Mouse (Mus musculus) heart, embryonic 11.5 days (tissue): ENCODE results near the gene Irf2. TPM values are rescaled to one million over a fixed set of nuclear protein-coding genes. Genes with fewer than 3 reads are reported as not detected.
A peak's percentile ranks its signal among the peaks of the same experiment; 100 is the strongest.

ENCODE experiments used
- ATAC-seq: fragments of 200-750 bp; cut with Nextera tagmentation; replicated peaks from 2 replicates; pipeline ENCODE4 v1.8.0; 2017; ENCODE audit warnings: moderate library complexity; ENCODE audit not compliant: insufficient number of reproducible peaks, low FRiP score, low TSS enrichment
- H3K27ac ChIP-seq: fragments of 300-500 bp; sonication (generic); 2 replicates; pipeline ENCODE4 v1.5.1; 2014; ENCODE audit warnings: mild to moderate bottlenecking, low read depth, low read length
- H3K27me3 ChIP-seq: fragments of 300-500 bp; sonication (generic); 2 replicates; pipeline ENCODE4 v1.6.1; 2014; ENCODE audit warnings: mild to moderate bottlenecking, low read length, mixed read lengths; ENCODE audit not compliant: control insufficient read depth, insufficient read depth
- H3K36me3 ChIP-seq: fragments of 300-500 bp; sonication (generic); 2 replicates; pipeline ENCODE4 v1.6.1; 2014; ENCODE audit warnings: mild to moderate bottlenecking, low read length, moderate library complexity, mixed read lengths; ENCODE audit not compliant: control insufficient read depth, insufficient read depth
- H3K4me1 ChIP-seq: fragments of 300-500 bp; sonication (generic); 2 replicates; pipeline ENCODE4 v1.6.1; 2014; ENCODE audit warnings: low read length; ENCODE audit not compliant: control insufficient read depth, insufficient read depth
- H3K4me2 ChIP-seq: fragments of 300-500 bp; sonication (generic); 2 replicates; pipeline ENCODE4 v1.6.1; 2014; ENCODE audit warnings: mild to moderate bottlenecking, moderate library complexity
- H3K4me3 ChIP-seq: fragments of 300-500 bp; sonication (generic); 2 replicates; pipeline ENCODE4 v1.5.1; 2014; ENCODE audit warnings: low read depth, low read length
- H3K9ac ChIP-seq: fragments of 300-500 bp; sonication (generic); 2 replicates; pipeline ENCODE4 v1.6.1; 2014; ENCODE audit warnings: mild to moderate bottlenecking, low read depth, low read length, moderate library complexity
- H3K9me3 ChIP-seq: fragments of 300-500 bp; sonication (generic); replicated peaks from 2 replicates; pipeline ENCODE4 v1.6.1; 2016; ENCODE audit warnings: low read length; ENCODE audit not compliant: control insufficient read depth
- WGBS: fragments of 180-500 bp; shearing (Covaris S2); extraction: QIAGEN DNeasy Blood & Tissue Kit; methylation state at CpG from one replicate; pipeline ENCODE4 v1.1.7; 2014; ENCODE audit not compliant: insufficient replicate concordance; 5-methylcytosine and 5-hydroxymethylcytosine counted together
- polyA plus RNA-seq: library from polyadenylated mRNA; unstranded; fragments of >200 nt; fragmentation: Nextera tagmentation; extraction: Ambion mirVana; gene quantifications from 2 replicates; pipeline ENCODE4 v1.2.1, GENCODE M21; 2014

The Irf2 gene
- polyA plus RNA-seq, 1 experiment from 2014 or later, result 16.5 TPM

- no peak overlapping the region for H3K9ac ChIP-seq
- H3K27ac ChIP-seq, result no peak overlapping the region
- H3K9me3 ChIP-seq, result no peaks in the 10 kb centered on the region
- H3K27me3 ChIP-seq, result no peaks in the 10 kb centered on the region
- 75% methylated on average over 8 of the region's 8 CpGs for WGBS
- no peak for ATAC-seq
- H3K36me3 ChIP-seq, result no peaks in the 10 kb centered on the region
- H3K4me3 ChIP-seq, result no peak overlapping the region
- no peak overlapping the region for H3K4me2 ChIP-seq
- H3K4me1 ChIP-seq, result no peaks in the 10 kb centered on the region
These were observed 142.4 kb downstream of the Irf2 start for GRCm38 (mm10) chr8:46881755-46882419.

- ATAC-seq, result no peak
- H3K4me3 ChIP-seq, result no peak overlapping the region
These were observed 143.2 kb downstream of the Irf2 start for GRCm38 (mm10) chr8:46882743-46883142.

GRCm38 (mm10) chr8:46883232-46884000, 143.9 kb downstream of the Irf2 start:
- H3K4me2 ChIP-seq, result no peak overlapping the region
- no peak overlapping the region for H3K4me3 ChIP-seq
- WGBS, result 79% methylated on average over 9 of the region's 9 CpGs
- H3K9ac ChIP-seq, result no peak overlapping the region
- no peaks in the 10 kb centered on the region for H3K27me3 ChIP-seq
- 0 out of 2 replicates have a peak, but pooled peaks cover 4% of the 10 kb centered on the region for H3K4me1 ChIP-seq
- H3K27ac ChIP-seq, result no peak overlapping the region
- H3K9me3 ChIP-seq, result no peaks in the 10 kb centered on the region
- H3K36me3 ChIP-seq, result no peaks in the 10 kb centered on the region
- no peak for ATAC-seq

More at GRCm38 (mm10) chr8:46882743-46883142, 143.2 kb downstream of the Irf2 start:
- H3K9ac ChIP-seq, result no peak overlapping the region
- no peaks in the 10 kb centered on the region for H3K27me3 ChIP-seq
- H3K27ac ChIP-seq, result no peak overlapping the region
- no peak overlapping the region for H3K4me2 ChIP-seq
- H3K36me3 ChIP-seq, result no peaks in the 10 kb centered on the region
- WGBS, result 61% methylated on average over 5 of the region's 5 CpGs
- no peaks in the 10 kb centered on the region for H3K4me1 ChIP-seq
- no peaks in the 10 kb centered on the region for H3K9me3 ChIP-seq

- no peak for ATAC-seq
- 83% methylated on average over 2 of the region's 2 CpGs for WGBS
- H3K27ac ChIP-seq, result no peak overlapping the region
- H3K9me3 ChIP-seq, result no peaks in the 10 kb centered on the region
- H3K4me3 ChIP-seq, result no peak overlapping the region
- H3K4me2 ChIP-seq, result no peak overlapping the region
- 0 out of 2 replicates have a peak, but pooled peaks cover 8% of the 10 kb centered on the region for H3K4me1 ChIP-seq
- H3K9ac ChIP-seq, result no peak overlapping the region
- H3K27me3 ChIP-seq, result no peaks in the 10 kb centered on the region
- H3K36me3 ChIP-seq, result no peaks in the 10 kb centered on the region
These were observed 146.3 kb downstream of the Irf2 start for GRCm38 (mm10) chr8:46885786-46886185.

GRCm38 (mm10) chr8:46886216-46886615, 146.7 kb downstream of the Irf2 start:
- 93% methylated on average over 1 of the region's 1 CpGs for WGBS
- H3K36me3 ChIP-seq, result no peaks in the 10 kb centered on the region
- no peak overlapping the region for H3K27ac ChIP-seq
- ATAC-seq, result no peak
- no peaks in the 10 kb centered on the region for H3K9me3 ChIP-seq
- no peak overlapping the region for H3K9ac ChIP-seq
- H3K4me2 ChIP-seq, result no peak overlapping the region
- H3K4me1 ChIP-seq, result 0 out of 2 replicates have a peak, but pooled peaks cover 8% of the 10 kb centered on the region
- no peak overlapping the region for H3K4me3 ChIP-seq
- no peaks in the 10 kb centered on the region for H3K27me3 ChIP-seq

- Histone ChIP-seq H3K9me3 (no peaks in the 10 kb centered on the region), H3K4me3 (no peak overlapping the region), H3K27ac (no peak overlapping the region), H3K4me2 (no peak overlapping the region), H3K9ac (no peak overlapping the region), H3K4me1 (peaks cover 9% of the 10 kb centered on the region; the same call in 1 of the 2 replicates), H3K27me3 (no peaks in the 10 kb centered on the region), H3K36me3 (no peaks in the 10 kb centered on the region)
- 74% methylated on average over 6 of the region's 6 CpGs for WGBS
- ATAC-seq, result no peak
These were observed 147.9 kb downstream of the Irf2 start for GRCm38 (mm10) chr8:46887396-46887795.

GRCm38 (mm10) chr8:46888575-46888974, 149.0 kb downstream of the Irf2 start:
- H3K27ac ChIP-seq, result peak overlapping the region; percentile 62; the same call in 1 of the 2 replicates

GRCm38 (mm10) chr8:46890241-46890640, 150.7 kb downstream of the Irf2 start:
- Histone ChIP-seq H3K27ac (no peak overlapping the region), H3K4me3 (no peak overlapping the region), H3K4me2 (no peak overlapping the region), H3K36me3 (no peaks in the 10 kb centered on the region), H3K4me1 (peaks cover 18% of the 10 kb centered on the region; the same call in 1 of the 2 replicates), H3K9ac (no peak overlapping the region), H3K27me3 (no peaks in the 10 kb centered on the region), H3K9me3 (no peaks in the 10 kb centered on the region)
- WGBS, result 66% methylated on average over 4 of the region's 4 CpGs
- ATAC-seq, result no peak

More at GRCm38 (mm10) chr8:46888575-46888974, 149.0 kb downstream of the Irf2 start:
- Histone ChIP-seq H3K9ac (no peak overlapping the region), H3K9me3 (no peaks in the 10 kb centered on the region), H3K4me3 (no peak overlapping the region), H3K4me1 (peaks cover 18% of the 10 kb centered on the region; the same call in 1 of the 2 replicates), H3K36me3 (no peaks in the 10 kb centered on the region), H3K27me3 (no peaks in the 10 kb centered on the region), H3K4me2 (no peak overlapping the region)
- ATAC-seq, result peak; percentile 46
- WGBS, result 33% methylated on average over 4 of the region's 4 CpGs
